Mouse (Mus musculus): ENCODE data around the gene Krt81.

DNA sequence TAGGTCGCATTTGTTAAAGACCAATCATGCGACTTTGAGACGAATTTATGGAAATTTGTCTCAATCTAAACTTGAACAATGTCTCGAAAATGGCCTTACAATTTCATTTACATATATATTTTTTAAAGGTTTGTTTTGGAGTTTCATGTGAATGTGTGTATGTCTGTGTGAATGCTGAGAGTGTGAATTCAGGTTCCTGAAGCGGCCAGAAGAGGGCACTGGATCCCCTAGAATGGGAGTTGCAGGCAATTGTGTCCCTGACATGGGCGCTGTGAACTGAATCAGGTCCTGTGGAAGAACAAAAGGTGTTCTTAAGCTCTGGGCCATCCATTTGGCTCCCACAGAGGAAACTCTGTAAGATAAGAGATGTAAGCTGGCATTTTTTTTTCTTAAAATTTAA is 7.7 kb downstream of the Krt81 start:
- no peak for TF ChIP-seq EP300 (IDR thresholded peaks at IDR 0.05)
- TF ChIP-seq CTCF (IDR thresholded peaks at IDR 0.05), result no peak; the same call in 1 of the 2 replicates

All from lung, postnatal 0 days (tissue).